Mouse (Mus musculus): ENCODE results near the gene Rarg. TPM values are rescaled to one million over a fixed set of nuclear protein-coding genes. Genes with fewer than 3 reads are reported as not detected.

The Rarg gene
- total and polyA plus RNA-seq, 2 experiments from 2014 or later: 3.9 to 12.6 TPM

DNA sequence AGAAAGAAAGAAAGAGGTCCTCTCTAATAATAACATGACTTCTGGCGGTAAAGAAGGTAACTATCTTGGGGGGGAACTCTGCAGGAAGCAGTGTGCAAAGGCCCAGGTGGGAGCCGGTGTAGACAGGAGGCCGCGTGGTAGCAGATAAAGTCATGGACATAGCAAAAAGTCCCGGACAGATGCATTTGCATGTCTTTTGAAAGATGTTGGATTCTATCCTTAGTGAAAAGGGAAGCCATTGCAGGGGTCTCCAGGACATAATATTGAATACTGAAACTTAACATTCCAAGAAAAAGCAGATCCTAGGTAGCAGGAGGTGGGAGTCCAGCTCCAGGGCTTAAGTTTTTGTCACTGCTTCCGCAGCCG is 21.4 kb upstream of the Rarg start:
- ATAC-seq (ENCODE audit: low FRiP score): no peak

DNA sequence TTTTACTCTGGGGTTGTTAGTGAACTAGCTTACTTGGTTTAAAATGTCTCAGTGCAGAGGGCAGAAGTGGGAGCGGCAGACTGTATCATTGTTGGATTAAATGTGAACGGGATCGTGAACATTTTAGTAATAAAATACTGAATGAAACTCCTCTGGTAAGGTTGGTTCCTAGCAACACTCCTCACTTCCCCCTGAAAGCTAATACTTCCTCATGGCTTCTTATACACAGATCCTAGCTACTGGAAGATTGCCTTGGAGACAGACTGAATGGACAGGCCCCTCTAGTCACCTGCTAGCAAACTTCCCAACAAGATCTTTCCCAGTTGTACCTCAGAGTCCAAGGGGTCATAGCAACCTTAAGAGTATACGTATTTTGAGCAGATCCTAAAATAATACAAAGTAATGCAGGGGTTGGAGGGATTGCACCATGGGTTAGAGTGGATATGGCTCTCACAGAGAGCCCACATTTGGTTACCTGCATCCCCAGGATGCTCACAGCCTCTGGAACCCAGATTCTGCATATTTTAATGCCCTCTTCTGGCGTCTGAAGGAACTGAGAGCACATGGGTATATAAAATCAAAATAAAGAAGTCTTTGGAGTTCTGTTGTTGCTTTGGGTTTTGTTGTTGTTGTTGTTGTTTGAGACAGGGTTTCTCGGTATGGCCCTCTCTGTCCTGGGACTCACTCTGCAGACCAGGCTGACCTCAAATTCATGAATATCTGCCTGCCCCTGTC is 16.8 kb upstream of the Rarg start:
- no peak for ATAC-seq (ENCODE audit: low FRiP score)
- H3K9me3 ChIP-seq (ENCODE audit: low read length): no peaks in the 10 kb centered on the region
- H3K36me3 ChIP-seq (ENCODE audit: insufficient read depth, low read length): no peaks in the 10 kb centered on the region
- peak; percentile 33 for TF ChIP-seq CTCF (IDR thresholded peaks at IDR 0.05)
- no peak overlapping the region for H3K27ac ChIP-seq (ENCODE audit: low read depth, low read length)
- H3K27me3 ChIP-seq (ENCODE audit: insufficient read depth, low read length): peaks cover 6% of the 10 kb centered on the region; the same call in 1 of the 2 replicates
- no peak overlapping the region for H3K4me2 ChIP-seq (ENCODE audit: low read depth, low read length, poor library complexity, severe bottlenecking)
- 70% methylated on average over 6 of the region's 6 CpGs for WGBS
- H3K4me1 ChIP-seq (ENCODE audit: insufficient read depth, low read length): no peaks in the 10 kb centered on the region
- H3K4me3 ChIP-seq (ENCODE audit: low read depth, low read length): no peak overlapping the region
- H3K9ac ChIP-seq (replicated peaks; ENCODE audit: low read length, poor library complexity, severe bottlenecking): no peak overlapping the region
- DNase-seq (ENCODE audit: low spot score): no peak

More for the DNA sequence above, 21.4 kb upstream of the Rarg start:
- no peak for DNase-seq (ENCODE audit: low spot score)
- Histone ChIP-seq H3K27me3 (ENCODE audit: insufficient read depth, low read length) (no peaks in the 10 kb centered on the region), H3K9me3 (ENCODE audit: low read length) (no peaks in the 10 kb centered on the region), H3K4me1 (ENCODE audit: insufficient read depth, low read length) (peaks cover 6% of the 10 kb centered on the region; the same call in 1 of the 2 replicates), H3K4me2 (ENCODE audit: low read depth, low read length, poor library complexity, severe bottlenecking) (peak overlapping the region; percentile 88), H3K9ac (replicated peaks; ENCODE audit: low read length, poor library complexity, severe bottlenecking) (peak overlapping the region; percentile 78; the same call in 1 of the 2 replicates), H3K4me3 (ENCODE audit: low read depth, low read length) (peak overlapping the region; percentile 80), H3K36me3 (ENCODE audit: insufficient read depth, low read length) (peaks cover 20% of the 10 kb centered on the region), H3K27ac (ENCODE audit: low read depth, low read length) (peak overlapping the region; percentile 76; the same call in 1 of the 2 replicates)
- WGBS: 35% methylated on average over 7 of the region's 7 CpGs
- TF ChIP-seq CTCF (IDR thresholded peaks at IDR 0.05): no peak

DNA sequence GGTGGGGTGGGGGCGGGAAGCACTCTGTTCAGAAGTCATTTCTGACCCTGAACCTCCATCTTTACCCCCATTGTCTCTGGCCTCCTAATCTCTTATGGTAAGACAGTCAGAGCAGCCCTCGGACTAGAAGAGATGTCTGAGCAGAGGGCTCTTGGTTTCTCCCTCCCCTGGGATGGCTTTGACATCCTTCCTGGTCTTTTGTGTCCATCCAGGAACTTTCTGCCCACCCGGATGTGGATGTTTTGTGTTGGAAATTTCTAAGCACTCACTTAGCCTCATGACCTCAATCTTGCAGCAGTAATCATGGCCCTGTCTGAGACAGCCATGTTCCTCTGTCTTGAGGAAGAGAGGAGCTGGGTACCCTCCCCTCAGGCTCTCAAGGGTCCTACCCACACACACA is 14.1 kb upstream of the Rarg start:
- Histone ChIP-seq H3K9me3 (ENCODE audit: low read length) (no peaks in the 10 kb centered on the region), H3K36me3 (ENCODE audit: insufficient read depth, low read length) (no peaks in the 10 kb centered on the region), H3K27me3 (ENCODE audit: insufficient read depth, low read length) (peaks cover 6% of the 10 kb centered on the region; the same call in 1 of the 2 replicates), H3K27ac (ENCODE audit: low read depth, low read length) (no peak overlapping the region), H3K4me2 (ENCODE audit: low read depth, low read length, poor library complexity, severe bottlenecking) (no peak overlapping the region), H3K4me1 (ENCODE audit: insufficient read depth, low read length) (no peaks in the 10 kb centered on the region), H3K9ac (replicated peaks; ENCODE audit: low read length, poor library complexity, severe bottlenecking) (no peak overlapping the region), H3K4me3 (ENCODE audit: low read depth, low read length) (no peak overlapping the region)
- WGBS: 14% methylated on average over 3 of the region's 3 CpGs
- ATAC-seq (ENCODE audit: low FRiP score): no peak
- DNase-seq (ENCODE audit: low spot score): no peak
- TF ChIP-seq CTCF (IDR thresholded peaks at IDR 0.05): no peak

DNA sequence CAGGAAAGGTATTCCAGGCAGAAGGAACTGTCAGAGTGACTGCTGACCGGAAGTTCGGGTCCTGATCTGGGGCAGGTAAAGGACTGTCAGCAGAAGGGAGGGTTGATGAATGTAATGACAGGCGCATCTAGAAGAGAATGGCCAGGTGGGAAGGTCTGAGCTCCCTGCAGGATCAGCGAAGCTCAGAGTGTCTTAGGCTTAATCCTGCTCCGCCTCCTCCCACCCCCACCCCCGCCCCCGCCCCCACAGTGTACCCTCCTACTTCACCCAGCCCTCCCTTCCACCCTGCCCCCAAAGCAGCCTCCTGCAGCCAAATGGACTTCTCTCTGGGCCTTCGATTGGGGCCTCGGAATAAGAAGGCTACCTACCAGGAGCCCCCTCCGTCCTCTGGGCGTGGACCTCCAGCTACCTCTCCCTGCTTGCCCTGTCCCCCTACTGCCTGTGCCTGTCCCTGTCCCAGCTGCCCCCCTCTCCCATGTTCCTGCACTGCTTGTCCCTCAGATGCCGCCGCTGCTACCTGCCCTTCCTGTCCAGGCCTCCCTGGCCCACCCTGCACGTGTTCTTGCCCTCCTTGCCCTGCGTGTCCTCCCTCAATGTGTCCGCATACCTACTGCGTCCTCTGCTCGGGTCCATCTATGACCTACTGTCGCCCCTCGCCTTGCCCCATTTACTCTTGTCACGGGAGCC is 13.1 kb upstream of the Rarg start, which contains the start of gene Gm9918:
TSS of gene Gm9918 (plus strand) at position 290 of the 687 bp plus-strand sequence.
- no peak for TF ChIP-seq CTCF (IDR thresholded peaks at IDR 0.05)

DNA sequence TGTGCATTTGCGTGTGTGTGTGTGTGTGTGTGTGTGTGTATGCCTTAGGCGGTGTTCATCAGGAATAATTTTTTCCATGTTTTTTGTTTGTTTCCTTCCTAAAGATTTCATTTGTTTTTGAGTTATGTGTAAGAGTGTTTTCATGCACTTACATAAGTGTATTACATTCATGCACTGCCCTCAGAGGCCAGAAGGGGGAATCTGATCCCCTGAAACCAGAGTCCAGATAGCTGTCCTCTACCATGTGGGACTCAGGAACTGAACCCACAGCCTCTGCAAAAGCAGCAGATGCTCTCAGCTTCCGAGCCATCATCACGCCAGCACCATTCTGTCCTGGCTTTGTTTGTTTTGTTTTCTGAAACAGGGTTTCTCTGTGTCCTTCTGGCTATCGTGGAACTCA is 8.2 kb upstream of the Rarg start:
- no peak for ATAC-seq (ENCODE audit: low FRiP score)
- TF ChIP-seq CTCF (IDR thresholded peaks at IDR 0.05): no peak
- Histone ChIP-seq H3K4me3 (ENCODE audit: low read depth, low read length) (no peak overlapping the region), H3K4me1 (ENCODE audit: insufficient read depth, low read length) (no peaks in the 10 kb centered on the region), H3K36me3 (ENCODE audit: insufficient read depth, low read length) (no peaks in the 10 kb centered on the region), H3K9ac (replicated peaks; ENCODE audit: low read length, poor library complexity, severe bottlenecking) (no peak overlapping the region), H3K27me3 (ENCODE audit: insufficient read depth, low read length) (peaks cover 6% of the 10 kb centered on the region; the same call in 1 of the 2 replicates), H3K27ac (ENCODE audit: low read depth, low read length) (no peak overlapping the region), H3K9me3 (ENCODE audit: low read length) (no peaks in the 10 kb centered on the region), H3K4me2 (ENCODE audit: low read depth, low read length, poor library complexity, severe bottlenecking) (no peak overlapping the region)
- 90% methylated on average over 5 of the region's 5 CpGs for WGBS
- DNase-seq (ENCODE audit: low spot score): no peak

More for the DNA sequence above, 13.1 kb upstream of the Rarg start, which contains the start of gene Gm9918:
- no peak within 1 kb of the TSS for H3K27ac ChIP-seq (ENCODE audit: low read depth, low read length)
- no peaks in the 10 kb centered on the region for H3K36me3 ChIP-seq (ENCODE audit: insufficient read depth, low read length)
- DNase-seq (ENCODE audit: low spot score) (no peak), ATAC-seq (ENCODE audit: low FRiP score) (no peak)
- no peaks in the 10 kb centered on the region for H3K9me3 ChIP-seq (ENCODE audit: low read length)
- no peak within 1 kb of the TSS; the same call in 1 of the 2 replicates for H3K4me2 ChIP-seq (ENCODE audit: low read depth, low read length, poor library complexity, severe bottlenecking)
- H3K4me1 ChIP-seq (ENCODE audit: insufficient read depth, low read length): no peaks in the 10 kb centered on the region
- WGBS: 7% methylated on average over 18 of the region's 21 CpGs
- peaks cover 6% of the 10 kb centered on the region; the same call in 1 of the 2 replicates for H3K27me3 ChIP-seq (ENCODE audit: insufficient read depth, low read length)
- no peak within 1 kb of the TSS for H3K9ac ChIP-seq (replicated peaks; ENCODE audit: low read length, poor library complexity, severe bottlenecking)
- no peak within 1 kb of the TSS for H3K4me3 ChIP-seq (ENCODE audit: low read depth, low read length)

DNA sequence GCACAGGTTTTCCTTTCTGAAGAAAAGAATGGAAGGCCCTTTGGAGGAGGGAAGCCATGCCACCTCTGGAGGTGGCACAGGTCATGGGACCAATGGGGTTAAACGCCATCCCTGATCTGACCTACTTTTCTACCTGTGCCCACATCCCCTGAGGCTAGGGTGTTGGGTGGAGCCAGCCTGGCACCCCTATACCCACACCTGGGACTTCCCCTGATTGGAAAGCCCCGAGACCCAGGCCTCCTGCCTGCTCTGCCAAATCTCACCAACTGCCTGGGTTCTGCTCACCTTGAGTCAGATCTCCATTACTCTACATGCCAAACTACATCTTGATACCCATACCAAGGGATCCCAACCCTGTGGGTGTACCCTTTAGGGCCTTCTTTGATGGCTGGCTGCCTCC is 5.7 kb upstream of the Rarg start:
- no peak for TF ChIP-seq CTCF (IDR thresholded peaks at IDR 0.05)
- Histone ChIP-seq H3K27me3 (ENCODE audit: insufficient read depth, low read length) (peaks cover 3% of the 10 kb centered on the region; the same call in 1 of the 2 replicates), H3K9ac (replicated peaks; ENCODE audit: low read length, poor library complexity, severe bottlenecking) (no peak overlapping the region), H3K9me3 (ENCODE audit: low read length) (no peaks in the 10 kb centered on the region), H3K4me1 (ENCODE audit: insufficient read depth, low read length) (no peaks in the 10 kb centered on the region), H3K27ac (ENCODE audit: low read depth, low read length) (no peak overlapping the region), H3K4me3 (ENCODE audit: low read depth, low read length) (no peak overlapping the region), H3K36me3 (ENCODE audit: insufficient read depth, low read length) (no peaks in the 10 kb centered on the region), H3K4me2 (ENCODE audit: low read depth, low read length, poor library complexity, severe bottlenecking) (no peak overlapping the region)
- no peak for ATAC-seq (ENCODE audit: low FRiP score)
- no peak for DNase-seq (ENCODE audit: low spot score)
- WGBS: 80% methylated on average over 2 of the region's 2 CpGs

All from midbrain, postnatal 0 days (tissue).